Mouse (Mus musculus): ENCODE measurements at regions not wholly inside any gene's neighbourhood (a gene's known extent, or its start where the extent isn't known, plus 50 kb on each side); places are given as distances from the start of the nearest gene placed in this dataset.

DNA sequence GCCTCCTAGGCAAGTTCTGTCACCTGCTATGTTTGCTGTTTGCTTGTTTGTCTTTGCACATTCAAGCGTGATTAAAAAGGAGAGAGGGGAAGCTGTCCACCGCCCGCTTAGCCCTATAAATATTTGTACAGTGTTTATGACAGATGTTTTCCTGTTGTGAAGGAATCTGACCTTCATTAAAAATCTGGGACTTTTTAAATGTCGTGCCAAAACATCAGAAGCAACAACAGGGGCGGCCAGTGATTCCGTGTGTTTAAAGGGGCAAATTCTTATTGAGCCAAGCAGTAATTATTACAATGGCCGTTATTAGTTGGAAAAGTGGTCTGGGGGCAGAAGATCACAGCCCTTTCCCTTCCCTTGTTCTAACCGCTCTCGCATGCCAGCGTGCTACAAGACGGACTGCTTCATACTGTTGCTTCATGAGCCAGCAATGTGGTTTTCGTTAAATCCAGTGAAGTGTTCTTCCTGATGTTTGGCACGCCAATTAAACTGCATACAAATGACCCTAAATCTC lies 119.3 kb downstream of the Gas1 start:
- peak; percentile 61 for DNase-seq (ENCODE audit: low spot score)

- DNase-seq (ENCODE audit: low spot score), result no peak
These were observed 122.6 kb downstream of the Gas1 start for GRCm38 (mm10) chr13:60054531-60054930.

GRCm38 (mm10) chr13:60054081-60054480 lies 123.1 kb downstream of the Gas1 start:
- no peak for DNase-seq (ENCODE audit: low spot score)

- DNase-seq (ENCODE audit: low spot score), result no peak
These were observed 125.3 kb downstream of the Gas1 start for GRCm38 (mm10) chr13:60051866-60052265.

DNA sequence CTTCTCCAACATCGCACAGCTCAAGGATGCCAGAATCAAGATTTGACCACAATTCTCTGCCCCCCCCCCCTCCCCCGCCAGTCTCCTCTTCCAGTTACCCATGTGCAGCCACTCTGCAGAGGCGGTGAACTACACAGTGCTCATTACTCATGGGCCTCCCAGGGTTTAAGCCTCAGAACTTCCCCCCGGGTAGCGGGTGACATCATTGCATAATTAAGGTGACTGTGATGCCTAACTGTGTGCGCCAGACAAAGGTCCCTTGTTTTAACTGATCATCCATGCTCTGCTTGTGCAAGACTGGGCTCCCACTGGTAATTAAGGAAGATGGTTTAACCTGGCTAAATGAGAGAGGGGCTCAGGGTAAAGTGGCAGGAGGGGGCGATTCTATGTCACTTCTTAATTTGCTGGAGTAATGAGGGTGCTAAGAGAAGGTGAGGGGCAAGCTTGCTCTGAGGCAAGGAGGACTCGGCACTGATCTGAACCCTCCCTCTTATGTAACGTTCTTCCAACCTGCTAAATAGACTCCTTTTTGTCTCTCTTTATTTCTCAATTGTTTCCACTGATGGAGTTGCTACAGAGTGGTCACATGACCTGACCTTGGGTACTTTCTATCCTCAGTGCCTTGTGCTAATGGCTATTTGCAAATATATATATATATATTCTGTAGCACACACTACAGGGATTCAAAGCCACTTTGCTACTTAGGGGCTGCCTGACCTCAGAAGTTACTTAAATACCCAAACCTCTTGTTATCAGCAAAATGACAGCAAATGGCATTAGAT lies 126.2 kb downstream of the Gas1 start:
- DNase-seq (ENCODE audit: low spot score), result peak; percentile 77

GRCm38 (mm10) chr13:60049703-60050102 lies 127.5 kb downstream of the Gas1 start:
- DNase-seq (ENCODE audit: low spot score), result no peak

DNA sequence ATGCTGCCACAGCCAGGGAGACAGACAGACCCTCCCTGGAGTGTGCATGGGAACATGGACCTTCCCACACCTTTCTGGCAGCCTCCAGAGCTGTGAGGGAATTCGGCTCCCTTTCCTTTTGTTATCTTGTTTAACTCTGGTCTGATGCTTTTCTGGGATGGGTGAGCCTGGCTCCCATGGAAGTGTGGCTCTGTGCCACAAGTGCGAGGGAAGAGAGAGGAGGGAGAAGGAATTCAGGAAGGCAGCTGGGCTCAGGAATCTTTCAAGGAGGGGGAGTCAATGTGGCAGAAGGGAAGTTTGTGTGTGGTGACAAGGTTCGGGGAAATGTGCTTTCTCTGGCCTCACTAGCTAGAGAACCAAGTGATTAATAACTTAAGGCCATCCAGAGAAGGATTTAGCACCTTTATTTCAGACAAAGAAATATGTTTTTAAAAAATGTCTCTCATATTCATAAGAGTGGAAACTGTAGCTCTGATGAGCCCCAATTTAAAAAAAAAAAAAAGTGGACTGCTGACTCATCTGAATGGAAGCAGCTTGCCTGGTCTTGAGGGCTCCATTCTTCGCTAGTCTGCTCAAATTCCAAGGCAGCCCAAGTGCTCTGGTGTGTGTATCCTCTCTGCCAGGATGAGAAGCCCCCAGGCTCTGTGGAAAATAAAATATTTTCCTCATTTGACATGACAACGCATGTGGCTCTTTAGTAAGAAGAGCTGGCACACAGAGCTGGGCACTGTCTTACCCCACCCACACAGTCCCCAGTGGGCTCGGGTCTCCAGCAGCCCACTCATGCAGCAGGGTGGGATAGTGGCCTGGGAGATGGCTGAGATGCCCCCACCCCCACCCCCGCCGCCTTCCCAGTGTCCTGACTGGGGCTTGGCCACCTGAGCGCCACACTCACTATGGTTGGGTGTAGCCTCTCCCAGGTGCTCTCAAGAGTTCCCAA lies 129.1 kb downstream of the Gas1 start:
- no peak for DNase-seq (ENCODE audit: low spot score)

DNA sequence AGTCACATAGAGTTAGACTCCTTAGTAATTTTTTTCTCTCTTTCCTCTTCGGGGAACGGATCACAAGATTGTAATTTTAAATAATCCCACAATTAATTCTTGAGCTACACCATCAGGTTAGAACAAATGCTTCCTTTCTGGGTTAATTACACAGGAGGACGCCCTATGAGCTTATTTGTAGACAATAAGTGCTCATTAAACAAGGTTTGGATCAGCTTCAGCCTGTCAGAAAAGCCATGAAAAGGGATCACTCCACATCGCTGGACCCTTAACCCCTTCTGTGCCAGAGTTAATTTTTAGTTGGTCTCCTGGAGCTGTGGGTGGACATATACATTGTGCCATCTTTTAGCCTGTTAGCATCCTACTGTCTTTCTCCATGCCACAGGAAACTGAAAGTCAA lies 131.4 kb downstream of the Gas1 start:
- peak; percentile 68 for DNase-seq (ENCODE audit: low spot score)

- DNase-seq (ENCODE audit: low spot score), result no peak
These were observed 132.3 kb downstream of the Gas1 start for GRCm38 (mm10) chr13:60044876-60045275.

- no peak for DNase-seq (ENCODE audit: low spot score)
These were observed 134.7 kb downstream of the Gas1 start for GRCm38 (mm10) chr13:60042443-60042842.

GRCm38 (mm10) chr13:60035536-60036130 lies 141.5 kb downstream of the Gas1 start:
- DNase-seq (ENCODE audit: low spot score), result no peak

DNA sequence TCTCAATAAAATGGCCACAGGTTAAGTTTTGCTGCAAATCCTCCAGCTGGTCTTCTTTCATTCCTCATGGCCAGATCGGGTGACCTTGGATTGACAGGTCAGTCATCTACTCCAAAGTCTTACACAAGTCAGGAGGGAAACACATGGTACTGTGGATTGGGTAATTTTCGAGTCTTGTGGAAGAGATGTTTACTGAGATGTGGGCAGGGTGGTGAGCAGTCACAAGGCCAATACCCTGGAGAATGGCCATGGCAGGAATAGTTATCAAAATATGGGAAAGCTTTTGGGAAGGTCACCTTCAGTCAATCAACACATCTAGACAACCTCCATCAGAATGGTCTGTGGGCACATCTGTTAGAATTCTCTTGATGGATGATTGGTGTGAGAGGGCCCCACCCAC lies 144.0 kb downstream of the Gas1 start:
- DNase-seq (ENCODE audit: low spot score), result no peak

DNA sequence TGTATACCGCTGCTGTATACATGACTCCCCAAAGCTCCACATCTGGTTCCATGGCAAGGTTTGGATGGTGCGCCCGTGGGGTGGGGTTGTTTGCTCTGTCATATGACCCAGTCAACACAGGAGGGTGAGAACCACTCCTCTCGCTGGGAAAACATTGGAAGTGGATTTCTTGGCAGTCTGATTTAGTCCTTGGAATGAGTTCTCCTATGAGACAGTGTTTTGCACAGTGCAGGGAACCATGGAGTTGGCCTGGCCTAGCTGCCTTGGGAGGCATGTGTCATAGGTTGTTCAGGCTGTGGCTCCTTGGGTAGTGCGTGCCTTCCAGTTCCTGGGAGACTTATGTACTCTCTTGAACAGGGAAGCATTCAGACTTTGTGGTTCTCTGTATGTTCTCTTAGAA lies 144.6 kb downstream of the Gas1 start:
- DNase-seq (ENCODE audit: low spot score), result no peak

- no peak for DNase-seq (ENCODE audit: low spot score)
These were observed 147.6 kb downstream of the Gas1 start for GRCm38 (mm10) chr13:60029591-60029990.

DNA sequence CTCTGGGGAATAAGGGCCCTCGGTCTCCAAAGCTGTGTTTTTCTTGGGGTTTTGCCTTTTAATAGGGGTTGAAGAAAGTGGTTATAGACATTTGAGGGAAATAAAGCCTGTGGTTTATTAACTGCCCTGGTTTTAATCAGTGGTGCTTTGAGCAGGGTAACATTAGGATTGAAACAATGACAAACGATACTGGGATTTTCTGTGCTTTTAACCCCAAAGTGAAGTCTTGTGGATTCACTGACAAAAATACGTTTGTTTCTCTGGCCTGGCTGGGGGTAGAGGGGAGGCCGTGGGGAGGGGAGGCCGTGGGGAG lies 157.0 kb downstream of the Gas1 start:
- DNase-seq (ENCODE audit: low spot score), result no peak

- DNase-seq (ENCODE audit: low spot score), result peak; percentile 4
These were observed 157.6 kb downstream of the Gas1 start for GRCm38 (mm10) chr13:60019291-60020174.

DNA sequence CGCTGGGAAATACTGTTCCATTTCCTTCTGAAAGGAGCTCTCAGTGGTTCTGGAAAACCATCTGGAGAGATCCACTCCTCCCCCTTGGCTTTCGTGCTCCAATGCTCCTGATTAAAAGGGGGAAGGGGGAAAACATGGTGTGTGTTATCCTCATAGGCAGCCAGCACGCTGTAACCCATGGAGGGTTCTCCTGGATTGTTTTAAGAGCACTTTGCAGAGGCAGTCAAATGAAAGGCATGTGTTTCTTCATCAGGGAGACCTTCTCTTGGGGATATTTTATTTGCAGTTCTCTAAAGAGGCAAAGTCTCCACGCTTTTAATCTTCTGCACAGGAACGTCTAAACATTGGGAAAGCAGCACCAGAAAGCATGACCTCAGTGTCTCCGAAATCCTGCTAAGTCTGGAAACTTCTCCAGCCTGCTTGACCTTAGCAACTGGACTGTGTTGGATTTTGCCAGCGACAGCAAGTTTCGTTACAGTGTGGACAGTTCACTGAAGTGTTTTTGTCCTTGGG lies 161.3 kb downstream of the Gas1 start:
- DNase-seq (ENCODE audit: low spot score), result no peak

DNA sequence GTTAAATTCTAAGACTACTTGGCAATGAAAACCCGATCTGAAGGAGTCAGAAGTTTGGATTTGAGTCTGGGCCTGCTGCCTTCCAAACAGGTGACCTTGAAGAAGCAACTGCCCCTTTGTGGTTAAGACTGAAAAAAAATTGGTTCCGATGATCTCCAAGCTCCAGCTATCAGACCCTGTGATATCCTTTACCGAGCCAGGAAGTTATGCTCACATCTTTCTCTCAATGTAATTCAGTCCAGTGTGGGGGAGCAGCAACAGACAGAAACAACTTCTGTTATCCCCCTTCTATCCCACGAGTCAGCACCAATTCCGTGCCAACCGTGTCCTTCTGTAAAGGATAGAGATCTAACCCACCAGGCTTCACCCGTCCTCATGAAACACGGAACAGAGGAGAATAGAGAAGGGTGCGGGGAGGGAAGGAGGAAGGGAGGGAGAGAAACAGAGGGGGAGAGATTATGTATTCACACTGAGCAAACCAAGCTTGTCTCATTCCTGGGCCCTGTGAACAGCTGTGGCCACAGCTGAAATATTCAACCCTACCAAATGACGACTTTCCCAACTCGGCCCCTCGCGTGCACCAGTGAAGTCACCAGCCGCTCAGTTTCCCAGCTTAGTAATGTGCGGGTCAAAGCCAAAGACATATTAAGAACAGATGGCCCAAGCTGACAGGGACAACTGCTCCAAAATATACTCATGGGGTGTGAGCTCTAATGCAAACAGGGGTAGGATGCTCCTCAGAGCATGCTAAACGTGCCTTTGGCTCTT lies 164.9 kb downstream of the Gas1 start:
- DNase-seq (ENCODE audit: low spot score), result no peak

- DNase-seq (ENCODE audit: low spot score), result no peak
These were observed 166.1 kb downstream of the Gas1 start for GRCm38 (mm10) chr13:60011092-60011491.

- DNase-seq (ENCODE audit: low spot score), result peak; percentile 28
These were observed 169.6 kb downstream of the Gas1 start for GRCm38 (mm10) chr13:60007593-60007992.

DNA sequence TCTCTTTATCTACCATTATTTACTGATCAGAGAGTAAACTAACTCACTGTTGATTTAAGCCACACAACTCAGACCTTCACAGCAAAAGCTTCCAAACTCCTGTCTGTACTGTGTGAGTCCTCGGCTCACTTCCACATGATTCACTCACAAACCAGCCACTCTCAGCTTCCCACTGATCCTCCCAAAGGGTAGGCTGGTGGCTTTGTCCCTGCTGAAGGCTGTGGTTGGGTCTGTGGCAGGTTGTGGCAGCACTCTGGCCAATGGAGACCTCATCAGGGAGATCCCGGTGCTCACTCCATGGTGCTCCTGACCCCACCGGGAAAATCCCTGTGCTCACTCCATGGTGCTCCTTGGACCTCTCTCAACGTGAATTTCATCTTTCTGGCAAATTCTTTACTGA lies 170.1 kb downstream of the Gas1 start:
- no peak for DNase-seq (ENCODE audit: low spot score)
